Mouse (Mus musculus) forebrain, embryonic 15.5 days (tissue): ENCODE measurements at regions not wholly inside any gene's neighbourhood (a gene's known extent, or its start where the extent isn't known, plus 50 kb on each side); places are given as distances from the start of the nearest gene placed in this dataset.
A peak's percentile ranks its signal among the peaks of the same experiment; 100 is the strongest.

Experiments
- ATAC-seq: fragments of 200-750 bp; cut with Nextera tagmentation; replicated peaks from 2 replicates; pipeline ENCODE4 v1.8.0; 2017; ENCODE audit warnings: mild to moderate bottlenecking, moderate TSS enrichment, moderate library complexity
- H3K27ac ChIP-seq: fragments of 300-500 bp; sonication (generic); replicated peaks from 2 replicates; pipeline ENCODE4 v1.5.1; 2015; ENCODE audit warnings: mild to moderate bottlenecking, inconsistent platforms
- H3K27me3 ChIP-seq: fragments of 300-500 bp; sonication (generic); 2 replicates; pipeline ENCODE4 v1.6.1; 2015; ENCODE audit warnings: inconsistent platforms
- H3K36me3 ChIP-seq: fragments of 300-500 bp; sonication (generic); 2 replicates; pipeline ENCODE4 v1.6.1; 2015; ENCODE audit warnings: mild to moderate bottlenecking, inconsistent platforms
- H3K4me1 ChIP-seq: fragments of 300-500 bp; sonication (generic); 2 replicates; pipeline ENCODE4 v1.6.1; 2015; ENCODE audit warnings: inconsistent platforms
- H3K4me2 ChIP-seq: fragments of 300-500 bp; sonication (generic); replicated peaks from 2 replicates; pipeline ENCODE4 v1.6.1; 2015; ENCODE audit warnings: mild to moderate bottlenecking, inconsistent platforms
- H3K4me3 ChIP-seq: fragments of 300-500 bp; sonication (generic); 2 replicates; pipeline ENCODE4 v1.5.1; 2015; ENCODE audit warnings: mild to moderate bottlenecking, inconsistent platforms
- H3K9ac ChIP-seq: fragments of 300-500 bp; sonication (generic); replicated peaks from 2 replicates; pipeline ENCODE4 v1.6.1; 2015; ENCODE audit warnings: mild to moderate bottlenecking, inconsistent platforms
- H3K9me3 ChIP-seq: fragments of 300-500 bp; sonication (generic); 2 replicates; pipeline ENCODE4 v1.6.1; 2016; ENCODE audit warnings: inconsistent platforms
- WGBS: fragments of 180-500 bp; shearing (Covaris S2); methylation state at CpG from one replicate; pipeline ENCODE4 v1.1.7; 2015; ENCODE audit warnings: mixed read lengths; 5-methylcytosine and 5-hydroxymethylcytosine counted together

- H3K4me1 ChIP-seq = 0 out of 2 replicates have a peak, but pooled peaks cover 5% of the 10 kb centered on the region
- no peak overlapping the region for H3K4me3 ChIP-seq
- no peak overlapping the region for H3K9ac ChIP-seq
- no peaks in the 10 kb centered on the region for H3K27me3 ChIP-seq
- no peaks in the 10 kb centered on the region for H3K36me3 ChIP-seq
- peak; percentile 55; the same call in 1 of the 2 replicates for ATAC-seq
- 22% methylated on average over 4 of the region's 4 CpGs for WGBS
- no peaks in the 10 kb centered on the region for H3K9me3 ChIP-seq
- no peak overlapping the region for H3K27ac ChIP-seq
- H3K4me2 ChIP-seq = no peak overlapping the region
Measured at GRCm38 (mm10) chr8:30289169-30289568, 2841.7 kb downstream of the Poteg start.

- no peak for ATAC-seq
- Histone ChIP-seq H3K36me3 (no peaks in the 10 kb centered on the region), H3K4me3 (no peak overlapping the region), H3K9ac (no peak overlapping the region), H3K4me1 (no peaks in the 10 kb centered on the region), H3K27me3 (no peaks in the 10 kb centered on the region), H3K4me2 (no peak overlapping the region), H3K27ac (no peak overlapping the region), H3K9me3 (no peaks in the 10 kb centered on the region)
Measured at GRCm38 (mm10) chr8:30331201-30331600, 2883.7 kb downstream of the Poteg start.

DNA sequence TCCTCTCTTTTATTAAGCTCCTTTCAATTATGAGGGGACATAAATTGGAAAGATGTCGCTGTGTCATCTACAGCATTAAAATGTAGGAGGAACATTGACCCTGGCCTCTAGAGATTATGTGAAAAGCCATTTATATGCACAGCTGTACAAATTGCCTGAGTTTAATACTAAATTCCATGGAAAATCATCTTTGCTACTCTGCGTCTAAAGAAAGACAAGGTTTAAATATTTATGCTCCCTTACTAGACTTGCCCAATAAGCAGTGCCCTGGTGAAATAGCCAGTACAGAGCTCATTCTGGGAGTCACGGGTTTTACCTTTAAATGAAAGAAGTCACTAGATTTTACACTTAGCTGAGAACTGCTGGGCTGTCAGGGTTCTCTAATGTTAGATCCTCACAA lies 2885.9 kb downstream of the Poteg start:
- no peak for ATAC-seq
- H3K9ac ChIP-seq = no peak overlapping the region
- no peaks in the 10 kb centered on the region for H3K36me3 ChIP-seq
- no peak overlapping the region for H3K27ac ChIP-seq
- no peak overlapping the region for H3K4me3 ChIP-seq
- 77% methylated on average over 3 of the region's 3 CpGs for WGBS
- no peaks in the 10 kb centered on the region for H3K9me3 ChIP-seq
- no peaks in the 10 kb centered on the region for H3K4me1 ChIP-seq
- H3K4me2 ChIP-seq = no peak overlapping the region
- no peaks in the 10 kb centered on the region for H3K27me3 ChIP-seq

DNA sequence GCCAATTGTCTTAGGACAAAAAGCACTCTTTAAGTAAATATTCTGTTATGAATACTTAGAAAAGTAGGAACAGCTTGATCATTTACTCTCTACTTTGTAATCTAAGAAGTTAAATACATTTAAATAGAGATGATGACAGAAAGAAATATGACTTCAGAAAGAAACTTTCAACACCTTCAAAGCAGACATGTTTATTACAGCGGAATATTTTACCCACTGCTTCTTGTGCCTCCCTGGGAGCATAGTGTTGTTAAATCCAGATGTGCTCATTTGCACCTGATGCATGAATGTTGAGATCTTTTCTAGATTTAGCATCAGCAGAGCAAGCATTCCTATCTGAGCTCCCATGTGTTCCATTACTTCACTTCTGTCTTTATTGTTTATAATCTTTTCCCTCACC lies 2912.0 kb downstream of the Poteg start:
- Histone ChIP-seq H3K27ac (no peak overlapping the region), H3K27me3 (no peaks in the 10 kb centered on the region), H3K9ac (no peak overlapping the region), H3K36me3 (no peaks in the 10 kb centered on the region), H3K4me2 (no peak overlapping the region), H3K9me3 (no peaks in the 10 kb centered on the region), H3K4me3 (no peak overlapping the region), H3K4me1 (no peaks in the 10 kb centered on the region)
- no peak for ATAC-seq
- WGBS = 91% methylated on average over 1 of the region's 1 CpGs

DNA sequence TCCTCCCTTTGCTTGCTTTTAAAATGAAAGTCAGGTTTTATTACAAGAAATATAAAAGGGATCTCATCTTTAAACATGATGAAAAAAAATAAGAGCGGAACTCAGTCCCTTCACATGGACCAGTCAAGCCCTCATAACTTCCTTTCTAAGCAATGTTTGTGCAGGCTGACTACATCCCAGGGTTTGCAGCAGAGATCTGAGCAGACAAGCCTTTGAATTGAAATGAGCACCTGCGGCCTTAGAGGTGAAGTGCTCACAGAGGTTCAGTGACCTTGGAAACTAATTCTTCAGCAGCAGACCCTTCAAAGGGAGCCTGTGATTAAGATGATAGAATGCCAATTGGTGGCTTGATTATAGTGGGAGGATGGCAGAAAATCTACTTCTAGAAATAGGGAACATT lies 2918.3 kb downstream of the Poteg start:
- WGBS = 79% methylated on average over 2 of the region's 2 CpGs
- H3K9me3 ChIP-seq = no peaks in the 10 kb centered on the region
- no peak overlapping the region for H3K4me2 ChIP-seq
- H3K36me3 ChIP-seq = no peaks in the 10 kb centered on the region
- H3K9ac ChIP-seq = no peak overlapping the region
- H3K4me3 ChIP-seq = no peak overlapping the region
- ATAC-seq = no peak
- H3K27me3 ChIP-seq = no peaks in the 10 kb centered on the region
- H3K27ac ChIP-seq = no peak overlapping the region
- no peaks in the 10 kb centered on the region for H3K4me1 ChIP-seq

DNA sequence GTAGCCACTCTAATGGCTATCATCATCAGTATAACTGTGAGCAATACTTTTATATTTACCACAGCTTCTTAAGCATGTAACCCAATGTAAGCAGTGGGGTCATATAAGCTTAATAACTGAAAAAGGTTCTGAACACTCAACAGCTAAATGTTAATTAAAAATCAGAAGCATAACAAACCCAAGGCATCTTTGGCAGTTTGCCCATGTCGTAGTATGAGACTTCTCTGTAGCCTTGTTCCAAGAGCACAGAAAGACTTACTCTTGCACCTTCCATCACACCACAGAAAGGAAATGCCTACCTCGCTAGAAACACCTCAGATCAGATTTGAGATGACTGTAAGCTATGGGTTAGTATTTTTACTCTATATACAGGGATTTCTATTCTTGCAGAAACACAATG lies 2944.5 kb downstream of the Poteg start:
- H3K4me1 ChIP-seq = no peaks in the 10 kb centered on the region
- no peak overlapping the region for H3K4me2 ChIP-seq
- H3K4me3 ChIP-seq = no peak overlapping the region
- H3K27ac ChIP-seq = no peak overlapping the region
- H3K27me3 ChIP-seq = no peaks in the 10 kb centered on the region
- 66% methylated on average over 2 of the region's 2 CpGs for WGBS
- no peaks in the 10 kb centered on the region for H3K9me3 ChIP-seq
- no peak overlapping the region for H3K9ac ChIP-seq
- no peaks in the 10 kb centered on the region for H3K36me3 ChIP-seq
- ATAC-seq = no peak

DNA sequence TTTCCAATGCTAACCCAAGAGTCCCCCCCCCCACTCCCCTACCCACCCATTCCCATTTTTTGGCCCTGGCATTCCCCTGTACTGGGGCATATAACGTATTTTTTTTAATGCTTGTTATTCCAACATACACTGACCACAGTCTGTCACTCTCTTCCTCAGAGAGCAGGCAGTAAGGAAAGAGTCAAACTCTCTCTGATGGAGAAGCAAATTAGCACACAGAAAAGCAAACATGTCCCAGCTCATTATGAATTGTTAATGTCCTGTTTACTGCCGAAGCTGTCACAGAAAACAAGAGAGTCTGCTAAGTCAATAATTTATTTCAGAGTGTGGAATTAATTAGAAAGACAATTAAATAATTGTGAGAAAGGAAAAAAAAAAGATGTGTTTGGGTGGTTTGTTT lies 2989.1 kb upstream of the 5930422O12Rik start:
- Histone ChIP-seq H3K4me2 (no peak overlapping the region), H3K36me3 (no peaks in the 10 kb centered on the region), H3K9me3 (no peaks in the 10 kb centered on the region), H3K27ac (no peak overlapping the region), H3K9ac (no peak overlapping the region), H3K4me1 (no peaks in the 10 kb centered on the region), H3K27me3 (no peaks in the 10 kb centered on the region), H3K4me3 (no peak overlapping the region)
- ATAC-seq = peak; percentile 80
- WGBS = 34% methylated on average over 2 of the region's 2 CpGs

DNA sequence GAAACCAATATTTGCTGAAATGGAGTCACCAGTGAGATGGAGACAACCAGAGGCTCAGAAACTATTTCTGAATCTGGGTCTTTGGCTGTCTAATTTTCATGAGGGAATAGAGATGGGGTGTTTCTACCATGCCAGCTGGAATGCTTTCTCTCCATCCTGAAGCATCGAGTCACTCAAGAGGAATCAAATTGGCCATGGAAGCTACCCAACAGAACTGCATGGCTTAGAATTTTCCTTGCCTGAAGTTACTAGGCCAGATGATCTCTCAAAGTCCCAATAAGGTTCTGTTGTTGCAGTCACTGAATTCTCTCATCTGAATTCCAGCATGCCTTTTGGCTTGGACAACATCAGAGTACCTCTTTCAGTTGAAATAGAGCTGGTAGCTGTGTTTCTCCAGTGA lies 2986.7 kb upstream of the 5930422O12Rik start:
- Histone ChIP-seq H3K9me3 (no peaks in the 10 kb centered on the region), H3K27ac (no peak overlapping the region), H3K4me3 (no peak overlapping the region), H3K27me3 (no peaks in the 10 kb centered on the region), H3K9ac (no peak overlapping the region), H3K4me2 (no peak overlapping the region), H3K36me3 (no peaks in the 10 kb centered on the region), H3K4me1 (no peaks in the 10 kb centered on the region)
- no peak for ATAC-seq
- 66% methylated on average over 1 of the region's 1 CpGs for WGBS

- H3K9me3 ChIP-seq = no peaks in the 10 kb centered on the region
- H3K36me3 ChIP-seq = no peaks in the 10 kb centered on the region
- no peak for ATAC-seq
- no peaks in the 10 kb centered on the region for H3K4me1 ChIP-seq
- H3K9ac ChIP-seq = no peak overlapping the region
- no peak overlapping the region for H3K27ac ChIP-seq
- no peak overlapping the region for H3K4me3 ChIP-seq
- WGBS = 84% methylated on average over 2 of the region's 2 CpGs
- no peaks in the 10 kb centered on the region for H3K27me3 ChIP-seq
- H3K4me2 ChIP-seq = no peak overlapping the region
Measured at GRCm38 (mm10) chr8:30443874-30444273, 2984.6 kb upstream of the 5930422O12Rik start.

- 85% methylated on average over 4 of the region's 4 CpGs for WGBS
Measured at GRCm38 (mm10) chr8:30444274-30444673, 2984.2 kb upstream of the 5930422O12Rik start.

GRCm38 (mm10) chr8:30458136-30458535 lies 2970.4 kb upstream of the 5930422O12Rik start:
- no peak overlapping the region for H3K9ac ChIP-seq
- ATAC-seq = no peak
- no peak overlapping the region for H3K4me3 ChIP-seq
- no peak overlapping the region for H3K27ac ChIP-seq
- no peaks in the 10 kb centered on the region for H3K9me3 ChIP-seq
- H3K36me3 ChIP-seq = no peaks in the 10 kb centered on the region
- no peaks in the 10 kb centered on the region for H3K4me1 ChIP-seq
- H3K4me2 ChIP-seq = no peak overlapping the region
- 82% methylated on average over 4 of the region's 4 CpGs for WGBS
- no peaks in the 10 kb centered on the region for H3K27me3 ChIP-seq

More at GRCm38 (mm10) chr8:30444274-30444673, 2984.2 kb upstream of the 5930422O12Rik start:
- Histone ChIP-seq H3K27me3 (no peaks in the 10 kb centered on the region), H3K36me3 (no peaks in the 10 kb centered on the region), H3K4me3 (no peak overlapping the region), H3K9me3 (no peaks in the 10 kb centered on the region), H3K27ac (no peak overlapping the region), H3K9ac (no peak overlapping the region), H3K4me1 (no peaks in the 10 kb centered on the region), H3K4me2 (no peak overlapping the region)
- ATAC-seq = no peak

DNA sequence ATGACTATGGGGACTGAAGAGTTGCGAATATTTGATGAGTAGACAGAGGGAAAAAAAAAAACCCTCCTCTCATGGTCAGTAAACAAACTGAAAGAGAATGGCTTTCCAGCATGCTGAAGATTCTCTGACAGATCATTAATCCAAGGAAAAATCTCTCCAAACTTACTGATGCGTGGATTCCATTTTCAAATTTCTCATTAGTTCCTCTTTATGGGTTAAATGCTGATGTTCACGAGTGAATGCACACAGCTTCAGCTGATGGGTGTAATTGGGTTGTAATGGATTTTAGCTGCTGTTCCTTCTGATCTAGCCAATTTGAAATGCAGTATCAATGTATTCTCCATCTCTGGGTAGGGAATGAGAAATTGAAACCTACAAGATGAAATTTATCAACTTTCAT lies 2945.6 kb upstream of the 5930422O12Rik start:
- Histone ChIP-seq H3K9ac (no peak overlapping the region), H3K4me1 (no peaks in the 10 kb centered on the region), H3K4me2 (no peak overlapping the region), H3K9me3 (peaks cover 5% of the 10 kb centered on the region; the same call in 1 of the 2 replicates), H3K36me3 (no peaks in the 10 kb centered on the region), H3K27me3 (no peaks in the 10 kb centered on the region), H3K4me3 (no peak overlapping the region), H3K27ac (no peak overlapping the region)
- ATAC-seq = no peak
- WGBS = 29% methylated on average over 3 of the region's 3 CpGs

GRCm38 (mm10) chr8:30494851-30495355 lies 2933.6 kb upstream of the 5930422O12Rik start:
- Histone ChIP-seq H3K9ac (no peak overlapping the region), H3K27me3 (no peaks in the 10 kb centered on the region), H3K9me3 (no peaks in the 10 kb centered on the region), H3K4me1 (no peaks in the 10 kb centered on the region), H3K4me2 (no peak overlapping the region), H3K36me3 (no peaks in the 10 kb centered on the region), H3K4me3 (no peak overlapping the region), H3K27ac (no peak overlapping the region)
- ATAC-seq = no peak
- WGBS = 67% methylated on average over 6 of the region's 6 CpGs
